Mouse (Mus musculus): ENCODE data around the gene Dcaf8. TPM values are rescaled to one million over a fixed set of nuclear protein-coding genes. Genes with fewer than 3 reads are reported as not detected.

Gene Dcaf8
- polyA plus RNA-seq, 1 experiment from 2014 or later, result 176 TPM

GRCm38 (mm10) chr1:172148955-172149815 lies 1.3 kb downstream of the Dcaf8 start:
- peak overlapping the region; percentile 100 for H3K9ac ChIP-seq
- no peaks in the 10 kb centered on the region for H3K27me3 ChIP-seq
- H3K4me3 ChIP-seq, result peak overlapping the region; percentile 90
- peak overlapping the region; percentile 95 for H3K27ac ChIP-seq
- H3K4me2 ChIP-seq (replicated peaks), result peak overlapping the region; percentile 72
- 14% methylated on average over 19 of the region's 19 CpGs for WGBS
- peaks cover 29% of the 10 kb centered on the region for H3K4me1 ChIP-seq
- no peaks in the 10 kb centered on the region for H3K9me3 ChIP-seq
- peaks cover 42% of the 10 kb centered on the region for H3K36me3 ChIP-seq
- no peak for ATAC-seq (ENCODE audit: low FRiP score, low read depth)

GRCm38 (mm10) chr1:172154536-172154935 lies 6.7 kb downstream of the Dcaf8 start:
- peaks cover 74% of the 10 kb centered on the region for H3K36me3 ChIP-seq
- 72% methylated on average over 3 of the region's 3 CpGs for WGBS
- no peak overlapping the region for H3K27ac ChIP-seq
- no peak for ATAC-seq (ENCODE audit: low FRiP score, low read depth)
- H3K9ac ChIP-seq, result no peak overlapping the region
- H3K4me3 ChIP-seq, result no peak overlapping the region
- peaks cover 22% of the 10 kb centered on the region for H3K4me1 ChIP-seq
- no peak overlapping the region for H3K4me2 ChIP-seq (replicated peaks)
- H3K27me3 ChIP-seq, result no peaks in the 10 kb centered on the region
- no peaks in the 10 kb centered on the region for H3K9me3 ChIP-seq

- Histone ChIP-seq H3K9me3 (no peaks in the 10 kb centered on the region), H3K4me1 (peaks cover 14% of the 10 kb centered on the region), H3K27ac (no peak overlapping the region), H3K4me3 (no peak overlapping the region), H3K27me3 (no peaks in the 10 kb centered on the region), H3K4me2 (replicated peaks) (no peak overlapping the region), H3K36me3 (peaks cover 68% of the 10 kb centered on the region), H3K9ac (no peak overlapping the region)
- no peak for ATAC-seq (ENCODE audit: low FRiP score, low read depth)
- 91% methylated on average over 3 of the region's 3 CpGs for WGBS
These were observed 7.6 kb downstream of the Dcaf8 start for GRCm38 (mm10) chr1:172155518-172155917.

DNA sequence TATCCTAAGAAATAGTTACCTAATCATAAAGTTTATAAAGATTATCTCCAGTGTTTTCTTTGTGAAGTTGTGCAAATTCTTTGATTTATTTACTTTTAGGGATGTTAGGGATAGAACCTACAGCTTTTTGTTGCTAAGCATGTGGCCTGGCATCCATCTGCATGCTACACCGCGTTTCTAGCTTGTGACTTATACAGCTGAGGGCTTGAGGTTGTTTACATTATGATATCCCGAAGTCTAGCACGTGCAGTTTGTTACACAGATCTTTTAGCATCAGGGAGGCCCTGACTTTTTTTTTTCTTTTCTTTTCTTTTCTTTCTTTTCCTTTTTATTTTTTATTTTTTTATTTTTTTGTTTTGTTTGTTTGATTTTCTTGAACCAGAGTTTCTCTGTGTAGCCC lies 12.1 kb downstream of the Dcaf8 start:
- Histone ChIP-seq H3K9ac (no peak overlapping the region), H3K4me2 (replicated peaks) (no peak overlapping the region), H3K27ac (no peak overlapping the region), H3K27me3 (no peaks in the 10 kb centered on the region), H3K9me3 (no peaks in the 10 kb centered on the region), H3K4me3 (no peak overlapping the region), H3K4me1 (no peaks in the 10 kb centered on the region), H3K36me3 (peaks cover 32% of the 10 kb centered on the region)
- WGBS, result 86% methylated on average over 4 of the region's 4 CpGs
- ATAC-seq (ENCODE audit: low FRiP score, low read depth), result no peak

GRCm38 (mm10) chr1:172160508-172160907 lies 12.6 kb downstream of the Dcaf8 start:
- H3K9me3 ChIP-seq, result no peaks in the 10 kb centered on the region
- no peaks in the 10 kb centered on the region for H3K27me3 ChIP-seq
- no peak overlapping the region for H3K4me2 ChIP-seq (replicated peaks)
- no peak overlapping the region for H3K27ac ChIP-seq
- no peak overlapping the region for H3K9ac ChIP-seq
- H3K4me3 ChIP-seq, result no peak overlapping the region
- ATAC-seq (ENCODE audit: low FRiP score, low read depth), result no peak
- no peaks in the 10 kb centered on the region for H3K4me1 ChIP-seq
- peaks cover 32% of the 10 kb centered on the region for H3K36me3 ChIP-seq

- Histone ChIP-seq H3K9ac (no peak overlapping the region), H3K4me1 (no peaks in the 10 kb centered on the region), H3K9me3 (no peaks in the 10 kb centered on the region), H3K27ac (no peak overlapping the region), H3K4me2 (replicated peaks) (no peak overlapping the region), H3K36me3 (peaks cover 33% of the 10 kb centered on the region), H3K4me3 (no peak overlapping the region), H3K27me3 (no peaks in the 10 kb centered on the region)
- ATAC-seq (ENCODE audit: low FRiP score, low read depth), result no peak
- WGBS, result 91% methylated on average over 1 of the region's 1 CpGs
These were observed 14.1 kb downstream of the Dcaf8 start for GRCm38 (mm10) chr1:172162009-172162408.

DNA sequence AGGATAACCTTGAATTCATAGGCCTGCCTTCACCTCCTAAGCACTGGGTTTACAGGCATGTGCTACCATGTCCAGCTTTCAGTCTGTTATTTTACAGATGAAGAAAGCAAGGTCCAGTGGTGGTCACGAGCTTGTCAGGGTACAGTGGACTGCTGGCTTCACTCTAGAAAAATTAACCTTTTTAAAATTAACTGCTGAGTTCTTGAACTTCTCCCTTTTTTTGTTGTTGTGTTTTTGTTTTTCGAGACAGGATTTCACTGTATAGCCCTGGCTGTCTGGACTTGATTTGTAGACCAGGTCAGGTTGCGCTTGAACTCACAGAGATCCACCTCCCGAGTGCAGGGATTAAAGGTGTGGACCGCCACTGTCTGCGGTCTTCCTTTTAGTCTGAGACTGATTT lies 15.1 kb downstream of the Dcaf8 start:
- WGBS, result 81% methylated on average over 6 of the region's 6 CpGs
- no peak for ATAC-seq (ENCODE audit: low FRiP score, low read depth)

DNA sequence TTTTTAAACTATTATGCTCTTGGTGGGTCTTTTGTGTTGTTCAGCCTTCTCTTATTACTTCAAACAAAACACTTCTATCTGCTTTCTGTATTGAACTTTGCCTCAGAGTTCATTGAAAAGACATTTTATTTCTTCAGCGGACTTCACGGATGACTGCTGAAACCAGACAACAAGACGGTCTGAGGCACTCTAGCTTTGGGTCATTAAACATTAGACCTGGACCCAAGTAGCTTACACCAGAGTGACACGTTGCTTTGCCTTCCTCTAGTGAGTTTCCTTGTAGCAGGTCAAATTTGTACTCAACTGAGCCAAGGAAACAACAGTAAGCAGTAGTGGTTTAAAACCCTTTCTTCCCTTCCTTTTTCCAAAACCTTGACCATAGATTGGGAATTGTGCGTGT lies 20.0 kb downstream of the Dcaf8 start:
- H3K4me3 ChIP-seq, result no peak overlapping the region
- H3K27me3 ChIP-seq, result no peaks in the 10 kb centered on the region
- H3K27ac ChIP-seq, result no peak overlapping the region
- H3K9me3 ChIP-seq, result no peaks in the 10 kb centered on the region
- no peaks in the 10 kb centered on the region for H3K4me1 ChIP-seq
- WGBS, result 92% methylated on average over 5 of the region's 5 CpGs
- H3K4me2 ChIP-seq (replicated peaks), result no peak overlapping the region
- H3K36me3 ChIP-seq, result peaks cover 77% of the 10 kb centered on the region
- H3K9ac ChIP-seq, result no peak overlapping the region
- no peak for ATAC-seq (ENCODE audit: low FRiP score, low read depth)

More for the DNA sequence above, 15.1 kb downstream of the Dcaf8 start:
- Histone ChIP-seq H3K36me3 (peaks cover 43% of the 10 kb centered on the region), H3K9me3 (no peaks in the 10 kb centered on the region), H3K27ac (no peak overlapping the region), H3K9ac (no peak overlapping the region), H3K4me1 (no peaks in the 10 kb centered on the region), H3K27me3 (no peaks in the 10 kb centered on the region), H3K4me3 (no peak overlapping the region), H3K4me2 (replicated peaks) (no peak overlapping the region)

GRCm38 (mm10) chr1:172169809-172170208 lies 21.9 kb downstream of the Dcaf8 start:
- Histone ChIP-seq H3K27me3 (no peaks in the 10 kb centered on the region), H3K27ac (no peak overlapping the region), H3K4me3 (no peak overlapping the region), H3K4me2 (replicated peaks) (no peak overlapping the region), H3K36me3 (peaks cover 95% of the 10 kb centered on the region), H3K9ac (no peak overlapping the region), H3K4me1 (no peaks in the 10 kb centered on the region), H3K9me3 (no peaks in the 10 kb centered on the region)
- ATAC-seq (ENCODE audit: low FRiP score, low read depth), result no peak; the same call in 1 of the 2 replicates
- WGBS, result 97% methylated on average over 5 of the region's 5 CpGs

GRCm38 (mm10) chr1:172172381-172172780 lies 24.5 kb downstream of the Dcaf8 start:
- Histone ChIP-seq H3K9me3 (no peaks in the 10 kb centered on the region), H3K4me3 (no peak overlapping the region), H3K9ac (no peak overlapping the region), H3K27ac (no peak overlapping the region), H3K27me3 (no peaks in the 10 kb centered on the region), H3K4me1 (no peaks in the 10 kb centered on the region), H3K36me3 (peaks cover 92% of the 10 kb centered on the region), H3K4me2 (replicated peaks) (no peak overlapping the region)
- 93% methylated on average over 21 of the region's 21 CpGs for WGBS
- ATAC-seq (ENCODE audit: low FRiP score, low read depth), result no peak

GRCm38 (mm10) chr1:172173181-172173580 lies 25.3 kb downstream of the Dcaf8 start:
- H3K36me3 ChIP-seq, result peaks cover 92% of the 10 kb centered on the region

DNA sequence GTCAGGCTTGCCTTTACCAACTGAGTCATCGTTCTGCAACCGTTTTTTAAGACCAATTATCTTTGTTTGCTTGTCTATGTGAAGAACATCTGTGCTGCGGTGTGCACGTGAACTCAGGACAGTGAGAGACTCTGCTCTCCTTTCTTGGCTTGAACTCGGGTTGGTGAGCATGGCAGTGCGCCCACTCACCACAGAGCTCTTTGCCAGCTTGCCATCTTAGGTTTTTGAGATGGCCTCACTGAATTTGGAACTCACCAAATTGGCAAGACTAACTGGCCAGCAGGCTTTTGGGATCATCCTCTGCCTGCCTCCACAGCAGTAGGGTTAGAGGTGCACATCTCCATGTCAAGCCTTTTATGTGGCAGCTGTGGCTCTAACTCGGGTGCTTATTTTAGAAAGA lies 29.9 kb downstream of the Dcaf8 start:
- Histone ChIP-seq H3K27me3 (no peaks in the 10 kb centered on the region), H3K4me1 (no peaks in the 10 kb centered on the region), H3K4me2 (replicated peaks) (no peak overlapping the region), H3K27ac (no peak overlapping the region), H3K36me3 (peaks cover 90% of the 10 kb centered on the region), H3K9me3 (no peaks in the 10 kb centered on the region), H3K9ac (no peak overlapping the region), H3K4me3 (no peak overlapping the region)
- 90% methylated on average over 7 of the region's 7 CpGs for WGBS
- no peak for ATAC-seq (ENCODE audit: low FRiP score, low read depth)

More at GRCm38 (mm10) chr1:172173181-172173580, 25.3 kb downstream of the Dcaf8 start:
- Histone ChIP-seq H3K4me1 (no peaks in the 10 kb centered on the region), H3K9ac (no peak overlapping the region), H3K4me2 (replicated peaks) (no peak overlapping the region), H3K27me3 (no peaks in the 10 kb centered on the region), H3K27ac (no peak overlapping the region), H3K9me3 (no peaks in the 10 kb centered on the region), H3K4me3 (no peak overlapping the region)
- no peak for ATAC-seq (ENCODE audit: low FRiP score, low read depth)
- WGBS, result 91% methylated on average over 5 of the region's 5 CpGs

DNA sequence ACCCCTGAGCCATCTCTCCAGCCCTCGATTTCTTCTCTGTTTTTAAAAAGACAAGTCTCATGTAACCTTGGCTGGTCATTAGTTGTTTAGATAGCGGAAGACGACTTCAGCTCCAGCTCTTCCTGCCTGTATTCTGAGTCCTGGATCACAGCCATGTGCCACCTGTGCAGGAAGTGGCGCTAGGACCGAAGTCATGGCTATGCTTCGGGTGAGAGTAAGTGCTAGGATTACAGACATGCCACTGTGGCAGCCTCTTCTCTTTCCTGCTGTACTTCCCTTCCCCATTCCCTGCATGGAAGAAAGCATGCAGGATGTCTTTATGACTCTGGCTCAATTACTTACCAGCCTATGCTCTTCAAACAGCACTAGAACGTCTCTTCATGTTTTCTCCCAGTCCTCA lies 31.2 kb downstream of the Dcaf8 start:
- ATAC-seq (ENCODE audit: low FRiP score, low read depth), result no peak
- WGBS, result 70% methylated on average over 7 of the region's 7 CpGs
- no peak overlapping the region for H3K4me2 ChIP-seq (replicated peaks)
- no peaks in the 10 kb centered on the region for H3K9me3 ChIP-seq
- no peak overlapping the region for H3K4me3 ChIP-seq
- H3K27ac ChIP-seq, result no peak overlapping the region
- H3K36me3 ChIP-seq, result peaks cover 82% of the 10 kb centered on the region
- H3K27me3 ChIP-seq, result no peaks in the 10 kb centered on the region
- no peaks in the 10 kb centered on the region for H3K4me1 ChIP-seq
- no peak overlapping the region for H3K9ac ChIP-seq
